Mouse (Mus musculus) 3134 (cell line): ENCODE measurements at regions not wholly inside any gene's neighbourhood (a gene's known extent, or its start where the extent isn't known, plus 50 kb on each side); places are given as distances from the start of the nearest gene placed in this dataset.

Source experiments
- DNase-seq: peaks from one replicate; pipeline ENCODE4 v3.0.0-alpha.2; 2011; ENCODE audit warnings: low spot score; ENCODE audit not compliant: insufficient read length; ENCODE audit errors: extremely low read depth

- no peak for DNase-seq
Measured at GRCm38 (mm10) chr19:54440713-54441112, 396.8 kb downstream of the Adra2a start.

GRCm38 (mm10) chr19:54460426-54461170, 416.6 kb downstream of the Adra2a start:
- DNase-seq: no peak

GRCm38 (mm10) chr19:54462480-54462879, 418.5 kb downstream of the Adra2a start:
- DNase-seq: no peak

- DNase-seq: no peak
Measured at GRCm38 (mm10) chr19:54470034-54470433, 426.1 kb downstream of the Adra2a start.

- DNase-seq: no peak
Measured at GRCm38 (mm10) chr19:54498066-54498465, 454.1 kb downstream of the Adra2a start.

- no peak for DNase-seq
Measured at GRCm38 (mm10) chr19:54533858-54534257, 489.9 kb downstream of the Adra2a start.

- no peak for DNase-seq
Measured at GRCm38 (mm10) chr19:54555351-54555750, 511.4 kb downstream of the Adra2a start.

GRCm38 (mm10) chr19:54557984-54558383, 514.0 kb downstream of the Adra2a start:
- DNase-seq: peak; percentile 5

- no peak for DNase-seq
Measured at GRCm38 (mm10) chr19:54583574-54583973, 539.6 kb downstream of the Adra2a start.

- DNase-seq: no peak
Measured at GRCm38 (mm10) chr19:54584687-54585237, 540.8 kb downstream of the Adra2a start.

GRCm38 (mm10) chr19:54585326-54585725, 541.4 kb downstream of the Adra2a start:
- DNase-seq: no peak

GRCm38 (mm10) chr19:54603345-54603744, 523.7 kb downstream of the Gpam start:
- no peak for DNase-seq

- no peak for DNase-seq
Measured at GRCm38 (mm10) chr19:54605346-54605745, 521.7 kb downstream of the Gpam start.

GRCm38 (mm10) chr19:54616924-54617323, 510.1 kb downstream of the Gpam start:
- no peak for DNase-seq
